Mouse (Mus musculus) cerebellum, postnatal 14 days (tissue): Measurements from ENCODE around the gene Usp50.

Source experiments
- DNase-seq, 2 experiments: peaks; one replicate each; pipeline ENCODE4 v3.0.0; 2021; ENCODE audit warnings: mixed read lengths in 2 of 2

Usp50 gene

DNA sequence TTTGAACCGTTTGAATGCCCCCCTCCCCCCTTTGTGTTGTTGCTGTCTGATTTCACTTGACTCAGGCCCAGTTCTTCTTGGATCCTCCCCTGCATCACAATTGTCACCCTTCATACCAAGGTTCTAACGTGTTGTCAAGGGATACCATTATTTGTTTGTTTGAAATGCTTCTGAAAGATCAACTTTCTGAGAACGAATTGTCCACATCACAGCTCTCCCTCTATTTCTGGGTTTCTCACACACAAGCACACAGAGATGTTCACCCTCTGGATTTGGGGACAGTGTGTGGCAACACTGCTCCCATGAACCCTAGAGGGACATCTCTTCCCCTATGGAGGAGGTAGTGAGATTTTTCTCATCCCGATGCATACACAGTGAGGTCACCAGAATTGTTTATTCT is at the start of gene Usp50:
Usp50 (minus strand) TSS at position 101 of the 400 bp plus-strand sequence.
- DNase-seq = no peak

DNA sequence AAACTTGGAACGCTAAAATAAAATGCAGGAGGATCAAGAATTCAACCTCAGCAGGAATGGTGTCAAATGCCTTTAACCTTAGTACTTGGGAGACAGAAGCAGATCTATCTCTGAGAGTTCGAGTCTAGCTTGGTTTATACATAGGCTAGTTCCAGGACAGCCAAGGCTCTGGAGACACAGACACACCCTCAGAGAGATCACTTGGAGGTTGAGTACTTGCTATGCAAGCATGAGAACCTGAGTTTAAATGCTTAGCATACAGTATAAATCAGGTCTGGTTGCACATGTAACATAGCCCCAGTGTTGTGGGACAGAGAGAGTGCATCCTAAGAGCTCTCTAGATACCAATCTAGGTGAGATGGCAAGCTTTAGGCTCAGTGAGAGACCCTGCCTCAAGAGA is 34.1 kb upstream of the Usp50 start:
- no peak for DNase-seq

DNA sequence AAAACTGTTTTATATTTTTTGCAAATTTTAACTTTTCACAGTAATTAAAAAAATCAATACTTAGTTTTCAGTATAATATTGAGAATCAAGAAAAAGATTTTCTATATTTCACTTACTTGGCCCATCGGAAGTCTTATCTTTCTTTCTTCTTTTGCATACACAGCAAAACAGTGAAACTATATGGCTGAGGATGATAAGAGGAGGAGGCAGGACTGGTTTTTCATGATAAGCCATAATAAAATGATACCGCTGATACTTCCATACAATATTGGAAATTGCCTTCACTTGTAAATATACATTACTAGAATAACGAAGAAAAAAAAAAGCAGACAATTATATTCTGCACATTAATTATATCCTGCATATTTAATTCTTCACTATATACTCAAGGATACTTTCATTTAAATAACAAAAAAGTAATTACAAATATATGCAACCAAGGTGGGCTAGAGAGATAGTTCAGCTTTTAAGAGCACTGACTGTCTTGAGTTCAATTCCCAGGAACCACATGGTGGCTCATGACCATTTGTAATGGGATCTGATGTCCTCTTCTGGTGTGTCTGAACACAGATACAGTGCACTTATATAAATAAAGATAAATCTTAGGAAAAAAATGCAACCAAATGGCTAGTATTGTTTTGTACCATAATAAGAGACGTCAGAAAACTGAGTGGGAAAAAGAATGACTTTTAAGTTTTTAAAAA is 33.5 kb upstream of the Usp50 start:
- no peak for DNase-seq

DNA sequence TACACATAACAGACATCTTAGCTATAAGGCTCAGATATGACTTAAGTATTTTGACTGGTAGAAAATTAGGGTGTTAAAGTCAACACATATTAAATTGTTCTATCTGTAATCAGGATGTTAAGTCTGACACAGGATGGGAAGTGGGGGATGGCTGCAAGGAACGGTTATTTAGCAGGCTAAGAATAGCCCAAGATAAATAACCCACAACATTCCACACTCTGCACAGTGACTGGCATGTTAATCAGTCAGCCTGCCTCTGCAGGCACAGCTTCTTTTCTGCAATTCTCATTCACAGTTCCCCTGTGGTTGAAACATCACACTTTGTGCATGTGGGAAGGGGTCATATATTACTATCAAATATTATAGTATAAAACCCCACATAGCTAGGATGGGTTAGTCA is 32.6 kb upstream of the Usp50 start:
- no peak for DNase-seq

DNA sequence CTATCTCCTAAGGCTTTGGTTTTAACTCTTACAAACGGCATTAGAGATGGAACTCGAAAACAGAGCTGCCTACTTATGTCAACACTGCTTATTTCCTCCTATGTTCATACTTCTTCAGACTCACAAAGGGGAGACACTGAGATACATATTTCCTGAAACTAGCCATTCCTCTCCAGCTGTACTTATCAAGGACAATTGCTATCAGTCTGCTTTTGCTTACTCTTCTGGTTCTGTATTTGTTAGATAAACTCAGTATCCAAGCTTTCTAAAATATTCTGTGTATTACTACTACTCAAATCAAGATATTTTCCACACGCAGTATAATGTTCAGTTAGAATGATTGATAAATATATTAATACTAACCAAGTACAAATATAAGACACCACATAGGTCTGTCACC is 18.7 kb upstream of the Usp50 start:
- no peak for DNase-seq

DNA sequence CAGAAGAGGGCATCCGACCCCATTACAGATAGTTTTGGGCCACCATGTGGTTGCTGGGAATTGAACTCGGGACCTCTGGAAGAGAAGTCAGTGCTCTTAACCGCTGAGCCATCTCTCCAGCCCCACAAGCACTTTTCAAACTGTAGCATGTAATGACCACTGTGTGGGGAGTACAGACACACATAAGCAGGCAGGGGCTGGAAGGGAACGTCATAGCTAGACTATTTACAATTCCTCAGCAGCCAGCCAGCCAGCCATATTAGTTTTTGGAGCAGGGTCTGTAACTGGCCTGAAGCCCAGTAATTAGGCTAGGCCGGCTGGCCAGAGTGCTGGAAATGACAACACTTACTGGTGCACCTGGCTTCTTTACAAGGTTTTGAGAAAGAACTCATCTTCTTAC is 15.2 kb upstream of the Usp50 start:
- DNase-seq = no peak

GRCm38 (mm10) chr2:126795708-126796107 is 12.4 kb upstream of the Usp50 start:
- no peak for DNase-seq

DNA sequence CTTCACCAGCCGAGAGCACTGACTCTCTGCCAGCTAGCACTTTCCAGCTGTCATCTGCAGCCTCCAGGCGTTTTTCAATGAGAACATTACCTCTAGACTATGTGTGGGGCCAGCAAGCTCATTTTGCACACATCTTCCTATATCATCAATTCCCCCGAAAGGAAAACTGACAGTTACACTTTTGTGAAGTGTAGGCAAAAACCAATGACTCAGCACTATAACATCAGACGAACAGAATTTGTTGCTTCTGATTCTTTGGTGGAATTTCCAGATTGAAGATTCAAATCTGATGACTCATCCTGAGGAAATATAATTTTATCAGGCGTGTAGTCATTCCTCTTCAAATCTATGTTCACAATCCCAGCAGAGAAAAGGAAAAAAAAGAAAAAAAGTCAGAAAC is 9.3 kb upstream of the Usp50 start:
- DNase-seq = no peak

GRCm38 (mm10) chr2:126787721-126788342 is 4.6 kb upstream of the Usp50 start:
- DNase-seq = no peak

DNA sequence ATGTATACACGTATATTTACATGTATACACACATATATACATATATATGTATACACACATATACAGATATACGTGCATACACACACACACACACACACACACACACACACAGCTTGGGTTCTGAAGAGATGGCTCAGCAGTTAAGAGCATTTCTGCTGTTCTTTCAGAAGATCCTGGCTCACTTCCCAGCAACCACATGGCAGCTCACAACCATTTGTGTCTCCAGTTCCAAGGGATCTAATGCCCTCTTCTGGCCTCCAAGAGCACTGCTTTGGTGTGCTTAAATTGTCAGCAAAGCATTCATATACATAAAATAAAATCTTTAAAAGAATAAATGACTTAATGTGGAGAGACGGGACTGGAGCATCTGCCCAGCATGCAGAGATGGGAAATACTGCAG is 837 bp downstream of the Usp50 start:
- DNase-seq = peak; percentile 82 to 85

DNA sequence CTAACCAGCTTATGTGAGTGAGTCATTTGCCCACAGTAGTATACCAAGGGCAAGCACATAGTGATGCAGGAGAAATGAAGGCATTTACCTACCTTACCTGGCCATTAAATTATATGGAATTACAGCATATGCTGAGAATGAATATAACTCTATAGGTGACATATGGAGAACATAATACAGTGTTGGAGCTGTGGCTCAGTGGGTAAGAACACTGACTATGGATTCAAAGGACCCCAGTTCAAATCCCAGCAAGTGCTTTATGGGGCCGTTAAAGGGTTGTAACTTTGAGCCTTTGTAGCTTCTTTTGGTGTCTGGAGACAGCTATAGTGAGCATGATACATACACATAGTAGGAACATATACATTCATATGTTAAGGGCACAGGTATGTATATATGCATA is 1.8 kb downstream of the Usp50 start:
- DNase-seq = no peak

- DNase-seq = no peak
Measured at GRCm38 (mm10) chr2:126780286-126780685, 3.0 kb downstream of the Usp50 start.

DNA sequence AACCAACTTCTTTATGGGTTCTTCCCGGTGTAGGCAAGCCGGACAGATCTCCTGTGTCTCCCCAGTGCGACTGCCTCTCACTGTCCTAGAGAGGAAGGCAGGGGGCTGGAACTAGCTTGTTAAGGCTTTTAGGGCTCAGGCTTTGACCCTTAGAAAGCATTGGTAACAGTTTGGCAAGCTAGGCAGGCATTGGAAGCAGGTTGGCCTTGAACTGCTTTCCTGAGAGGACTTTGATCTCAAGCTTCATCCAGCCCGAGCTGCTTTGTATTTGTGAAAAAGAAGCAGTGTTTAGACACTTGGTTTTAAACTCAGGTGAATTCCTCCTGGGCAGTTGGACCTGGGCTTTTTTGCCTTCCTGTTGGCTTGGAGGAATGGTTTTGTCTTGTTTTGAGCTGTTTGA is 4.5 kb downstream of the Usp50 start:
- DNase-seq = no peak

GRCm38 (mm10) chr2:126776416-126776815 is 6.9 kb downstream of the Usp50 start:
- no peak for DNase-seq

DNA sequence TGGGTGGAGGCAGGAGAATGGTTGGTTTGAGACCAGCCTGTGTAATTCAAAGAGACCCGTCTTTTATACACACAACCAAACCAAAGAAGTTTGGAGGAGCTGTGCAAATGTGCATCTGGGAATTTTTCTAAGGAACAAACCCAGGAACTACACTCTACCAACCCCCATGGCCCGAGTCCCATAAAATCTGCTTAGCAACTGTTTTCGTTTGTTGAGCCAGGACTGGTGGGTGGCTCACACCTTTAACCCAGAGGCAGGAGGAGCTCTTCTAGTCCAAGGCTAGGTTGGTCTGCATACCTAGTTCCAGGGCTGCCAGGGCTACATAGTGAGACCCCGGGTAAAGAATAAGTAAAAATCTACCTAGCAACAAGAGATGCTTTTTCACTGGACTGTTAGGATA is 7.3 kb downstream of the Usp50 start:
- DNase-seq = no peak

GRCm38 (mm10) chr2:126772217-126772616 is 11.1 kb downstream of the Usp50 start:
- DNase-seq = no peak

DNA sequence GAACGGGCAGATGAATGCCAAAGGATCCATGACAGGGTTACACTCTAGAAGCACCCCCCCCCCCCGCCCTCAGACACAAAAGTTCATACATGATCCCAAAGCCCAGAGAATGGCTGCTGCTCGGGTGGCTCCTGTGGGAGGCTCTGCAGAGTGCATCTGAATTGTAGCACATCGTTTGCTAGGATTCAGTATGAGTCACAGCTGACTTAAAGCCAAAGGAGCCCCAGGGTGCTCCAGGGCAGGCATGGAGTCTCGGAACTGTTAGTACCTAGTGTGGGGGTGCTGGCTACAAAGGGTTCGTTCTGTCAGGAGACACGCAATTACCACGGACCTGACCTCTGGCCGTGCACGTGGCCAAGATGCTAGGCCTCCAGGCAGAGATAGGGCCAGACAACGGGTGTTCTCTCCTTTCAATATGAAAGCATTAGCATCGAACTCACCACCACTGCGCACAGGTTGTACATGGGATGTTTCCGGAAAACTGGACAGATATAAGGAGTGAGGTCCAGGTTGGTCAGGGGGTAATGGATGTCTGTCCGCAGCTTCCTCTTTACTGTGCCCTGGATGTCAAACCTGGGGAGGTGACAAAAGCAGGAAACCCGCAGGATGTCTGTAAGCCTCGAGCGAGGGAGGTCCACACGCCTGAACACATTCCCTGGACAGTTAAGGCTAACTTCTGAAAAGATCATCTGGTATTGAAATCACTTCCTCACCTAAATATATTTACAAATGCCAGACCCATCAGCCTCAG is 13.7 kb downstream of the Usp50 start:
- peak in 1 of 2 experiments; percentile 12 for DNase-seq

DNA sequence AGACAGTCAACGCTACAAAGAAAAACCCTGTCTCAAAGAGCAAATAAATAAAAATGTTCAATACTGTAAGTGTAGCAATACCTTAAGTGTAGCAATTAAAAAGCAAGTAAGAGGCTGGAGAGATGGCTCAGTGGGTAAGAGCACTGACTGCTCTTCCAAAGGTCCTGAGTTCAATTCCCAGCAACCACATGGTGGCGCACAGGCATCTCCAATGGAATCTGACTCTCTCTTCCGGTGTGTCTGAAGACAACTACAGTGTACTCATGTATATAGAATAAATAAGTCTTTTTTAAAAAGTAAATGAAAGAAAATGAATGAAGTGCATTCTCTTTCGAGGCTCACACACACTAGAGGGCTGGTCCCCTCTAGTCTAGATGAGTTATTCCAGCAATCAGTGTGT is 15.1 kb downstream of the Usp50 start:
- peak; percentile 12 to 15 for DNase-seq

- DNase-seq = peak in 1 of 2 experiments; percentile 12
Measured at GRCm38 (mm10) chr2:126767599-126767998, 15.7 kb downstream of the Usp50 start.

DNA sequence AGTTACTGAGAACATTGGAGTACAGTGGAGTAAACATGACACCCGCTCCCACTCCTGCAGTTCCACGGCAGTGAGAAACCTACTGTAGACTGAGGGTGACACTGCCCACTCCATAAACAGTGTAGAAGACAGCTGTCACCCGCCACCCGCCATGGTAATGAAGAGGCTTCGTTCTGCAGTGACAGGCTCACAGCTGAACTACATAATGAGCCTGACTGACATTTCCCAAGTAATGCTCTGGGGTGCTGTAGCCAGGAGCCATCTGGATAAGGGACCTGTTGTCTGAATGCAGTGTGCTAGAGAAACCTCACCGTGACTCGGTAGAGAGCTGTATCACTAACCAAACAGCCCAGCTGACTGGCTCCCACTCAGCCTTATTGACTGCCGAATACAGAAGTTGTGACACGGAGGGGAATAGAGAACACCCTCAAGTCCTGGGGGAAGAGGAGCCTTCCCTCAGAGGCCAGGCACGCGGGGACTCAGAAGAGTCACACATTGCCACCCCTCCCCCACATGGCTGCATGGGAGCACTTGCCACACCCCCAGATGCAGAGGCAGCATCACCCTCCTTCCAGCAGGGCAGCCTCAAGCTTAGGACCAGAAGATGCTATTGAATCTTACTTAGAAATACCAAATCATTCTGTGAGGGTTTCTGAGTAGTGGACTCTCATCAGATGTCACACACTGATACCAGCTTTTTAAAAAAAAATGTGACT is 17.2 kb downstream of the Usp50 start:
- DNase-seq = peak in 1 of 2 experiments; percentile 8

GRCm38 (mm10) chr2:126759351-126759750 is 23.9 kb downstream of the Usp50 start:
- no peak for DNase-seq

DNA sequence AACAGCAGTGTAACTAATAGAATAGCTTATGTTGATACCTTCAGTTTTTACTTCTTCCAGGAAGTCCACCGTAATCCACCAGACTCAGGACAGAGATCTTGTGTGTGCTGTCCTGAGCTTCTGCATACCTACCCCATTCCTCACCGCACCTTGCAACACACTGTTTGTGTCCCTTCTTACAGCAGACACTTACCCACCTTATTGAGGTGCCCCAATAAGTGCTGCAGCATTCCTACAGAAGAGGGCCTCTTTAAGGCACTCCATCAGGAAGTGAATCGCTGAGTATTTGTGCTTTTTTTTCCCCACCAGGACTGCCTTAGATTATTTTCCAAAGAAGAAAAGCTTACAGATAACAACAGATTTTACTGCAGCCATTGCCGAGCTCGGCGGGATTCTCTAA is 27.6 kb downstream of the Usp50 start:
- no peak for DNase-seq

GRCm38 (mm10) chr2:126743389-126743788 is 39.9 kb downstream of the Usp50 start:
- DNase-seq = no peak
